Mouse (Mus musculus): ENCODE measurements around the gene Wdr72.

Wdr72 gene

GRCm38 (mm10) chr9:74109761-74110460, at the start of gene Wdr72:
Gene Wdr72, plus strand, starts transcription at chr9:74110356.
- no peak for DNase-seq (ENCODE audit: low read depth, low spot score)

GRCm38 (mm10) chr9:74066278-74066677, 43.9 kb upstream of the Wdr72 start:
- DNase-seq (ENCODE audit: low read depth, low spot score): no peak

- DNase-seq (ENCODE audit: low read depth, low spot score): no peak
Measured at GRCm38 (mm10) chr9:74066766-74067165, 43.4 kb upstream of the Wdr72 start.

- no peak for DNase-seq (ENCODE audit: low read depth, low spot score)
Measured at GRCm38 (mm10) chr9:74075958-74076357, 34.2 kb upstream of the Wdr72 start.

- DNase-seq (ENCODE audit: low read depth, low spot score): no peak
Measured at GRCm38 (mm10) chr9:74078458-74078857, 31.7 kb upstream of the Wdr72 start.

- DNase-seq (ENCODE audit: low read depth, low spot score): no peak
Measured at GRCm38 (mm10) chr9:74080241-74080640, 29.9 kb upstream of the Wdr72 start.

GRCm38 (mm10) chr9:74101591-74101990, 8.6 kb upstream of the Wdr72 start:
- DNase-seq (ENCODE audit: low read depth, low spot score): no peak

- DNase-seq (ENCODE audit: low read depth, low spot score): no peak
Measured at GRCm38 (mm10) chr9:74102615-74103014, 7.5 kb upstream of the Wdr72 start.

GRCm38 (mm10) chr9:74110461-74110816, 283 bp downstream of the Wdr72 start:
- no peak for DNase-seq (ENCODE audit: low read depth, low spot score)

- DNase-seq (ENCODE audit: low read depth, low spot score): no peak
Measured at GRCm38 (mm10) chr9:74112526-74112925, 2.4 kb downstream of the Wdr72 start.

GRCm38 (mm10) chr9:74126222-74126621, 16.1 kb downstream of the Wdr72 start:
- DNase-seq (ENCODE audit: low read depth, low spot score): no peak

GRCm38 (mm10) chr9:74134010-74134409, 23.9 kb downstream of the Wdr72 start:
- DNase-seq (ENCODE audit: low read depth, low spot score): no peak

- no peak for DNase-seq (ENCODE audit: low read depth, low spot score)
Measured at GRCm38 (mm10) chr9:74141864-74142263, 31.7 kb downstream of the Wdr72 start.

- DNase-seq (ENCODE audit: low read depth, low spot score): no peak
Measured at GRCm38 (mm10) chr9:74142705-74143104, 32.5 kb downstream of the Wdr72 start.

- no peak for DNase-seq (ENCODE audit: low read depth, low spot score)
Measured at GRCm38 (mm10) chr9:74145203-74145602, 35.0 kb downstream of the Wdr72 start.

- no peak for DNase-seq (ENCODE audit: low read depth, low spot score)
Measured at GRCm38 (mm10) chr9:74148306-74148705, 38.1 kb downstream of the Wdr72 start.

GRCm38 (mm10) chr9:74160361-74160933, 50.3 kb downstream of the Wdr72 start:
- DNase-seq (ENCODE audit: low read depth, low spot score): no peak

- no peak for DNase-seq (ENCODE audit: low read depth, low spot score)
Measured at GRCm38 (mm10) chr9:74165697-74166096, 55.5 kb downstream of the Wdr72 start.

- no peak for DNase-seq (ENCODE audit: low read depth, low spot score)
Measured at GRCm38 (mm10) chr9:74169904-74170303, 59.7 kb downstream of the Wdr72 start.

GRCm38 (mm10) chr9:74186748-74187400, 76.7 kb downstream of the Wdr72 start:
- DNase-seq (ENCODE audit: low read depth, low spot score): no peak

GRCm38 (mm10) chr9:74187401-74188029, 77.4 kb downstream of the Wdr72 start:
- no peak for DNase-seq (ENCODE audit: low read depth, low spot score)

GRCm38 (mm10) chr9:74194898-74195297, 84.7 kb downstream of the Wdr72 start:
- no peak for DNase-seq (ENCODE audit: low read depth, low spot score)

GRCm38 (mm10) chr9:74228272-74228671, 118.1 kb downstream of the Wdr72 start:
- no peak for DNase-seq (ENCODE audit: low read depth, low spot score)

Data from c-Kit-negative CD71-positive TER-119-positive erythroid progenitor cells, embryonic 14.5 days (primary cell).